Mouse (Mus musculus) erythroblast, embryonic 14.5 days (primary cell): ENCODE results near the gene Map3k7.

ENCODE experiments used
- GATA1 ChIP-seq: IDR thresholded peaks from 2 replicates; pipeline ENCODE4 v1.6.1; 2012; ENCODE audit warnings: low read length, inconsistent platforms, mixed read lengths
- TAL1 ChIP-seq: IDR thresholded peaks from 3 replicates; pipeline ENCODE4 v1.6.1; 2012; ENCODE audit warnings: low read length, inconsistent platforms, mixed read lengths

DNA sequence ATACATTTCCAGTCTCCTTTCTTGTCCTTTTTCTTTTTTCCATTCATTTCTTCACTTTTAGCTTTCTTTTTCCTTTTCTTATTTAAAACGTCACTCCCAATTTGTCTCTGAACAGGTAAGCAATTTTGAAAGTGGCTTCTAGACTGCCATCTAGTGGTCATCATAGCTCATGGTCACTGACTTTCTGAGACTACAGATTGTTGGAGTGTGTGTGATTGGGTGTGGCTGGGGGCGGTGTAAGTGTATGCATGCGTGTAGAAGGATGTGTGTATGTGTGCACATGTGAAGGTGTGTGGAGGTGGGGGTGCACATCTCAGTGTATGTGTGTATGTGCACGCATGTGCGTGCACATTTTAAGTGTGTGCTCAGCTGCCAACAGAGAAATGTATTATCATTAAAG, 93.2 kb downstream of the Map3k7 start:
- TF ChIP-seq GATA1 = no peak
- TF ChIP-seq TAL1 = no peak
